Mouse (Mus musculus) heart, postnatal 36 days (tissue): ENCODE measurements around the gene Nckap1l. TPM values are rescaled to one million over a fixed set of nuclear protein-coding genes. Genes with fewer than 3 reads are reported as not detected.

Experiments used
- DNase-seq, 2 experiments: peaks; one replicate each; pipeline ENCODE4 v3.0.0; 2021 to 2022
- intact Hi-C: fragments of 180-260 bp; cut with DNase I; formaldehyde crosslinking; loops from one replicate; pipeline ENCODE4 v1.15.1; 2025
- total RNA-seq, 2 experiments: library from RNA; stranded (reverse); gene quantifications; 2 replicates each; pipeline ENCODE4 v1.2.3; 2021

Nckap1l gene
- total RNA-seq, 2 experiments from 2014 or later = 3.6 to 5.7 TPM

GRCm38 (mm10) chr15:103498157-103498556, 44.6 kb downstream of the Nckap1l start:
- intact Hi-C loops = no loop called here
- no peak for DNase-seq

GRCm38 (mm10) chr15:103500723-103501122, 47.1 kb downstream of the Nckap1l start:
- intact Hi-C loops = no loop called here
- DNase-seq = no peak

DNA sequence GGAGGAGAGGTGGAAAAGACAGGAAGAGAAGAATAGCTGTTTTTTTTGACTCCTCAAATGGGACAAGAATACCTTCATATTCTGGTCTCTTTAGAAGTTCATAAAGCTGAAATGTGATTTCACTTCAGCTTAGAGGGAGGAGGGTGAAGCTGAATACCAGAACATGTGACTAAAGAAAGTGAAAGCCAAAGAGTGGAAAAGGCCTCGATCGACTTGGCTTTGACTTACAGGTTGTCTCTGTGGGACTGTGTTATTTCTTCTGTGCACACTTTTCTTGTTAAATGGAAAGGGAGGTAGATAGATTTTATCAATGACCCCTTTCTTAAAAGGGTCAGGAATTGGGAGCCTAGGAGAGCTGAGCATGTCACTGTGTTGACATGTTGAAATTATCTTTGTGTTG, 47.6 kb downstream of the Nckap1l start:
- no peak for DNase-seq
- intact Hi-C loops = no loop called here

- intact Hi-C loops = no loop called here
- peak; percentile 26 to 49 for DNase-seq
These were observed 49.0 kb downstream of the Nckap1l start, which contains the start of gene Pde1b for GRCm38 (mm10) chr15:103502435-103503250. Gene Pde1b, plus strand, starts transcription at chr15:103503034.

- intact Hi-C loops = no loop called here
- no peak for DNase-seq
These were observed 49.6 kb downstream of the Nckap1l start for GRCm38 (mm10) chr15:103503251-103503600.

DNA sequence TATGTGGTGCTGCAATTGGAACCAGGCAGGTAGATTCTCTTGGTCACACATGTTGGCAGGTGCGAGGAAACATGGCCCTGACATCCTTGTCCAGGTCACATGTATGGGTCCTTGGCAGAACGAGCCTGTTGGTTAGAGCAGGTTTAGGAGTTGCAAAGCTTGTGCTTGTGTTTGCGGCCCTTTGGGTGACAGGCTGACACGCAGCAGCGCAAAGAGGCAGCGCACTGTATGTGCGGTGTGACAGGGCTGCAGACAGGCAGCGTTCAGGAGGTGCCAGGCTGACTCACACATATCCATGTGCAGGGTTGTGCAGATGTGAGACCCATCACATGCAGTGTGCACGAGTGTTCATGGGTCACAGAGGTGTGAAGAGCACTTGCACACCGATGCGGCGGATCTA, 50.1 kb downstream of the Nckap1l start:
- intact Hi-C loops = no loop called here
- no peak for DNase-seq

DNA sequence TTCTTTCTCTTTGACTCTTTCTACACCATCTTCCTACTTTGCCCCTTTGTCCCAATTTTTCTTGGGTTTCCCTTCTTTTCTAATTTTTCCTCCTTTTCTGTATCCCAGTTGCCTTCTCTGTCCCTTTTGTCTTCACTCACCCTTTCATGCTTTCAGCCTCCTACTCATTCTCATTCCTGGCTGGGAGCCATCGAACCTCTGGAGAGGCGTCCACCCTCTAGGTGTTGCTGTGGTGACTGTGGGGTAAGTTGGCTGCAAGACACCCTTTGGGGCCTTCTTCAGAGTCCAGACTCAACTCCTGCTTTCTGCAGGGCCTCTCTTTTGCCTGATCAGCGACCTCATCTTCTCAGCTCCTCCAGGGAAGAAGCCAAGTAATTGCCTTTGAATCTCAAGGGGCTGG, 55.7 kb downstream of the Nckap1l start:
- intact Hi-C loops = no loop called here
- no peak for DNase-seq

GRCm38 (mm10) chr15:103511652-103512051, 58.1 kb downstream of the Nckap1l start:
- DNase-seq = no peak
- intact Hi-C loops = no loop called here

GRCm38 (mm10) chr15:103513621-103514031, 60.0 kb downstream of the Nckap1l start:
- no peak for DNase-seq
- intact Hi-C loops = no loop called here

DNA sequence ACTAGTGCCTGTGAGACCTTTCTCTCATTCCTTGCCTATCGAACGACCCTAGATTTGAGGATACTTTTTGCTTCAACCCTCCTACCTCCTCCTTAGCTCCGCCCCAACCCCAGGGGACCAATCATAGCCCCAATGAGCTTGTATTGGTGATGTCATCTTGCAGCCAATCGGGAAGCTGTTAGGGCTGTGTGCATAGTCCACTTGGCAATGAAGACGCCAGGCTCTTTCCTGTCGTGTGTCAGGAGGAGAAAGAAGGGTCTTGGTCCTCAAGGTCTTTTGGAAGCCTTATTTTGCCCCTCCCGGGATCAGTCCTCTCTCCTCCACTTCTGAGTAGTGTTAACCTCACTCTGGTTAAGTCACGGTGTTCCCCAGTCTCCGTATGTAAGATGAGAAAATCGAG, 60.5 kb downstream of the Nckap1l start:
- peak; percentile 55 to 61 for DNase-seq
- intact Hi-C loops = no loop called here

- peak in 1 of 2 experiments; percentile 18 for DNase-seq
These were observed 61.3 kb downstream of the Nckap1l start for GRCm38 (mm10) chr15:103514914-103515313.

DNA sequence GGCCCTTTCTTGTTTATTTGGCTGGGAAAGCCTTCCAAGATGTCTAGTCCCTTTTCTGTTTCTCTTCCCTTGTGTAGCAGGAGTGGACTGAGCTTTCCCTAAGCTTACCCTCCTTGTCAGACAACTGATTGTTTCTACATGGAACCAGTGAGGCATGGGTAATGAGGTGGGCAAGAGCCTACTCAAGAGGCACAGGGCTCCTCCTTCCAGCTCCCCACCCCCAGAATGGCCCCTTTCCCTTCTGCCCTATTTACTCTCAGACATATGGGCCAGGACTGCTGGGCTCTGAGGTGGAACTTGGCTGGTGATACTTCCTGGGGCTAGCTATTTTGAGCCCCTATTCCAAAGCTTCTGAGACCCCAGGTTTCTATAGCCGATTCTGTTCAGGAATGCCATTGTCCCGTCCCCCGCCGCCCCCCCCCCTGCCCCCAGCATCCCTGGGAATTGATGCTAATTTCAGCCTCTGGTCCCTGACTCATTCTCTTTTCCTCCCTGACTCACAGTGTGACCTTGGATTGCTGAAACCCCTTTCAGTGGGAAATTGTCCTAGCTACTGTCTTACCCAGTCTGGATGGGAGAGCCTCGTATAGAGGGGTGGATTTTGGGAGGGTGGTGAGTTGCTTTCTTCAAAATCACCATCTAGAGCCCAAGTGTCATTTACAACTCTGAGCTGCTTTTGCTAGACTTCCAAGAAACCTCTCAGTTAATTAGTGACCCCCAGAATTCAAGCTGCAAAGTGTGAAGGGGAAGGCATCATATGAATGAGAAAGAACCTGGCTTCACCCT, 65.2 kb downstream of the Nckap1l start:
- no peak for DNase-seq
- intact Hi-C loops = no loop called here

More at GRCm38 (mm10) chr15:103514914-103515313, 61.3 kb downstream of the Nckap1l start:
- intact Hi-C loops = no loop called here

DNA sequence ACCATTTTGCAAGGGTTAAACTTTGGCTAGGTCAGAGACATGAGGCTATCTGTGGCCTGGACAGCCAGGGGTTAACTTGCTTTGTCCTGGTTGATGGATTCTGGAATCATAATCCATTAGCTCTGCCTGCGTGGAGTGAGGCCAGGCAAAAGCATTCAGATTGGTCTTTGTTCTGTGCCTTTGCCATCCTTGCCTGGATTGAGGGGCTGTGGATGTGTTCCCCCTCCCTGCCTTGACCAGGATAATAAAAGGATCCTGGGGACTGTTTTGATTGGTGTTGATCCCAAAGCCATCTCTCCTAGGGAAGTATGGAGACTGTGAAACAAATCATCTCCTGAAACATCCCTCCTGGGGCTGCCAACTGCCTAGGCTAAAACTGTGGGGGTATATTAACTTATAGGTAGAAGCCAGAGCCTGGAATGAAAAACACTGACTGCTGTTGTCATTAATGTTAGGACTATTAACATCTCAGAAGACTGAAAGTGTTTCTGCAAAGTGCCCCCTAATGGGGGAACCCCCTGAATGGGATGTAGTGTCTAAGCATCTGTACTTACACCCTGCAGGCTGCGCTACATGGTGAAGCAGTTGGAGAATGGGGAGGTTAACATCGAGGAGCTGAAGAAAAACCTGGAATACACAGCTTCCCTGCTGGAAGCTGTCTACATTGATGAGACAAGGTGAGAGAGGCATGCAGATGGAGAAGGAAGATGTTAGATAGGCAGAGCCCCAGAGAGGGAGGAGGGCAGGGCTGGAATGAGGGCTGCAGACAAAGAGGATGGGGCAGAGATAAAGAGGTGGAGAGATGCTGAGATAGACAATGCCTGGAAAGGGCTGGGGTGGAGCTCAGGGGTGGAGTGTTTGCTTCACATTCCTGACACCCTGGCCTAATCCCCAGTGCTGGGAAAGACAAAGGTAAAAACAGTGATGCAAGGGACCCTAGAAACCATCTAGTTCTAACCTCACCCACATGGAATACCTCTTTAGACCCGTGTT, 66.1 kb downstream of the Nckap1l start:
- DNase-seq = no peak
- intact Hi-C loops = no loop called here

- no peak for DNase-seq
- intact Hi-C loops = no loop called here
These were observed 69.0 kb downstream of the Nckap1l start for GRCm38 (mm10) chr15:103522458-103523099.

DNA sequence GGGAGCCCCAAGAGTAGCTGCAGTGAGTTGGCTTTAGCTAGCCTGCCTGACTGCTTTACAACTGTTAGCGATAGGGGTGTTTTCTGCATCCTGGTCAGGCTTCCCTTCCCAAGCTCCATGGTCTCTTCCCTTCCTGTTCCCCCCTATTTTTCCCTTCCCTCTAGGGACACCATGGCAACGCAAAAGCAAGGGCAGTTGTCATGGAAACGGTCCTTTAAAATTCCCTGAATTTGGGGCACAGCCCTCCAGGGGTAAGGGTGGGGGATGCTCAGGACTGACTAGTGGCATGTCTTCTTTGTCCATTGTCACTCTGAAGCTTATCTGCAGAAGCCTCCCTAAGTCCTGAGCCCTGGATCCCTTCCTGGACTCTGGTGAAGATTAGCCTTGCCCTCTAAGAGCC, 69.6 kb downstream of the Nckap1l start:
- intact Hi-C loops = no loop called here
- no peak for DNase-seq

GRCm38 (mm10) chr15:103530372-103530771, 76.8 kb downstream of the Nckap1l start:
- DNase-seq = peak; percentile 43 to 52
- intact Hi-C loops = no loop called here

- intact Hi-C loops = no loop called here
- no peak for DNase-seq
These were observed 80.5 kb downstream of the Nckap1l start for GRCm38 (mm10) chr15:103534054-103534620.

- intact Hi-C loops = no loop called here
- DNase-seq = no peak
These were observed 81.4 kb downstream of the Nckap1l start for GRCm38 (mm10) chr15:103535030-103535429.

- intact Hi-C loops = no loop called here
- DNase-seq = no peak
These were observed 82.2 kb downstream of the Nckap1l start for GRCm38 (mm10) chr15:103535786-103536185.

DNA sequence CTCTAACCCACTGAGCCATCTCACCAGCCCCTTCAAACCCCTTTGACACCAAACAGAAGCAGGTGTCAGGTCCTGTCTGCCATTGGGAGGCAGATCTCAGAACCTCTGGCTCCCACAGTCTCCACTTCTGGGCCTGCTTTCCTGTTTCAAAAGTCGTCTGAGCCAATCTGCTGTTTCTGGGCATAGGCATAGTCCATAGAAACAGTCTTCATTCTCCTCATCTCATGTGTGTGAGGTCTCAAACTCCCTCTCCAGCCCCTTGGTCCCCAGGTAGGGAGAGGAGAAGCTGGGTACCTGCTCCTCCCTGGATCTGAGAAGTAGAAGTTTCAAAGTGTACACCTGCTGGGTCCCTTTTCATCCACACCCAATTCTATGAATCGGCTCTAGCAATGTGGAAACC, 82.9 kb downstream of the Nckap1l start:
- no peak for DNase-seq
- intact Hi-C loops = no loop called here
